Mouse (Mus musculus): ENCODE measurements around the gene Thg1l.

GRCm38 (mm10) chr11:45908894-45909293, 46.4 kb downstream of the Thg1l start:
- TF ChIP-seq POLR2A (IDR thresholded peaks at IDR 0.05; ENCODE audit: borderline replicate concordance, extremely low read depth, low read depth, low read length): no peak
- no peak for TF ChIP-seq CTCF (IDR thresholded peaks at IDR 0.05; ENCODE audit: insufficient read depth, low read length)

Data from lung, adult 2 months (tissue).